Mouse (Mus musculus) MEL (cell line): ENCODE data around the gene Pstpip1. TPM values are rescaled to one million over a fixed set of nuclear protein-coding genes. Genes with fewer than 3 reads are reported as not detected.

Experiments used
- DNase-seq: peaks from one replicate; pipeline ENCODE4 v3.0.0; 2011; ENCODE audit warnings: low read depth, low spot score
- H3K27ac ChIP-seq: 2 replicates; pipeline ENCODE4 v1.5.1; 2012; ENCODE audit warnings: low read depth, mild to moderate bottlenecking, control low read depth, low read length, moderate library complexity; ENCODE audit not compliant: control insufficient read depth
- H3K27me3 ChIP-seq, 2 experiments: fragments of 150-350 bp in 1 of 2; sonication (generic) in 1 of 2; 2 replicates each; pipeline ENCODE4 v1.6.1; 2012; ENCODE audit warnings: low read length in 2 of 2, mild to moderate bottlenecking in 2 of 2, improper control_type of control experiment in 1 of 2, moderate library complexity in 1 of 2; ENCODE audit not compliant: insufficient read depth in 2 of 2, control insufficient read depth in 1 of 2
- H3K36me3 ChIP-seq, 2 experiments: 2 replicates each; pipeline ENCODE4 v1.6.1; 2012 to 2014; ENCODE audit warnings: low read length in 2 of 2, improper control_type of control experiment in 1 of 2, inconsistent platforms in 1 of 2, mild to moderate bottlenecking in 1 of 2; ENCODE audit not compliant: insufficient read depth in 2 of 2, control insufficient read depth in 1 of 2
- H3K4me1 ChIP-seq, 2 experiments: fragments of 150-350 bp in 1 of 2; sonication (generic) in 1 of 2; 2 replicates each; pipeline ENCODE4 v1.6.1; 2012; ENCODE audit warnings: low read length in 2 of 2, improper control_type of control experiment in 1 of 2, mild to moderate bottlenecking in 1 of 2; ENCODE audit not compliant: insufficient read depth in 2 of 2, control insufficient read depth in 1 of 2
- H3K4me3 ChIP-seq, 2 experiments: fragments of 150-350 bp in 1 of 2; sonication (generic) in 1 of 2; 2 replicates each; pipeline ENCODE4 v1.5.1; 2012; ENCODE audit warnings: low read depth in 2 of 2, low read length in 2 of 2, mild to moderate bottlenecking in 2 of 2, moderate library complexity in 2 of 2, control low read depth in 1 of 2, improper control_type of control experiment in 1 of 2; ENCODE audit not compliant: control insufficient read depth in 1 of 2, insufficient read depth in 1 of 2
- H3K79me2 ChIP-seq: 2 replicates; pipeline ENCODE4 v1.6.1; 2012; ENCODE audit warnings: mild to moderate bottlenecking, low read length, moderate library complexity; ENCODE audit not compliant: control insufficient read depth, poor library complexity, insufficient read depth
- H3K9ac ChIP-seq: 2 replicates; pipeline ENCODE4 v1.6.1; 2012; ENCODE audit warnings: low read depth, mild to moderate bottlenecking, control low read depth, low read length, moderate library complexity; ENCODE audit not compliant: control insufficient read depth, poor library complexity, severe bottlenecking
- H3K9me3 ChIP-seq: fragments of 150-350 bp; sonication (generic); replicated peaks from 2 replicates; pipeline ENCODE4 v1.6.1; 2012; ENCODE audit warnings: mild to moderate bottlenecking, low read length, improper control_type of control experiment, moderate library complexity; ENCODE audit not compliant: insufficient read depth
- CHD1 ChIP-seq: IDR thresholded peaks from 2 replicates; pipeline ENCODE4 v1.6.1; 2012; ENCODE audit warnings: low read depth, mild to moderate bottlenecking, inconsistent platforms, low read length, improper control_type of control experiment
- CTCF ChIP-seq, 3 experiments: IDR thresholded peaks in 2 of 3; conservative IDR thresholded peaks in 1 of 3; 2 replicates each; pipeline ENCODE4 v1.5.1; 2011 to 2012; ENCODE audit warnings: low read length in 3 of 3, low read depth in 2 of 3, mild to moderate bottlenecking in 2 of 3, improper control_type of control experiment in 1 of 3, inconsistent platforms in 1 of 3, mixed read lengths in 1 of 3, moderate library complexity in 1 of 3; ENCODE audit not compliant: control insufficient read depth in 1 of 3, insufficient read depth in 1 of 3, poor library complexity in 1 of 3, severe bottlenecking in 1 of 3
- GABPA ChIP-seq: IDR thresholded peaks from 2 replicates; pipeline ENCODE4 v1.6.1; 2012; ENCODE audit warnings: low read depth, mild to moderate bottlenecking, inconsistent platforms, low read length, improper control_type of control experiment, moderate library complexity
- GATA1 ChIP-seq: IDR thresholded peaks from 2 replicates; pipeline ENCODE4 v1.6.1; 2011; ENCODE audit warnings: low read depth, low read length, improper control_type of control experiment
- HCFC1 ChIP-seq: IDR thresholded peaks from 2 replicates; pipeline ENCODE4 v1.6.1; 2012; ENCODE audit warnings: low read depth, mild to moderate bottlenecking, inconsistent platforms, low read length, improper control_type of control experiment, moderate library complexity
- JUND ChIP-seq: IDR thresholded peaks from 2 replicates; pipeline ENCODE4 v1.6.1; 2011; ENCODE audit warnings: low read depth, mild to moderate bottlenecking, improper control_type of control experiment, low read length
- MAX ChIP-seq: IDR thresholded peaks from 2 replicates; pipeline ENCODE4 v1.6.1; 2011; ENCODE audit warnings: low read length, improper control_type of control experiment
- MAZ ChIP-seq: IDR thresholded peaks from 2 replicates; pipeline ENCODE4 v1.6.1; 2012; ENCODE audit warnings: low read depth, mild to moderate bottlenecking, inconsistent platforms, low read length, improper control_type of control experiment
- MYB ChIP-seq: IDR thresholded peaks from 2 replicates; pipeline ENCODE4 v1.6.1; 2011; ENCODE audit warnings: mild to moderate bottlenecking, low read depth, low read length, improper control_type of control experiment
- NELFE ChIP-seq: IDR thresholded peaks from 2 replicates; pipeline ENCODE4 v1.6.1; 2011; ENCODE audit warnings: low read depth, low read length, improper control_type of control experiment
- POLR2AphosphoS2 ChIP-seq: IDR thresholded peaks from 2 replicates; pipeline ENCODE4 v1.6.1; 2011; ENCODE audit warnings: low read length, improper control_type of control experiment
- POLR2AphosphoS5 ChIP-seq: IDR thresholded peaks from 2 replicates; pipeline ENCODE4 v1.6.1; 2012; ENCODE audit warnings: low read depth, borderline replicate concordance, mild to moderate bottlenecking, inconsistent platforms, low read length, moderate library complexity, mixed read lengths
- SMC3 ChIP-seq: IDR thresholded peaks from 2 replicates; pipeline ENCODE4 v1.6.1; 2011; ENCODE audit warnings: low read depth, low read length, improper control_type of control experiment
- TBP ChIP-seq: IDR thresholded peaks from 2 replicates; pipeline ENCODE4 v1.8.0; 2011; ENCODE audit warnings: low read depth, low read length, improper control_type of control experiment
- UBTF ChIP-seq: IDR thresholded peaks from 2 replicates; pipeline ENCODE4 v1.6.1; 2012; ENCODE audit warnings: low read depth, mild to moderate bottlenecking, inconsistent platforms, low read length, improper control_type of control experiment, moderate library complexity, borderline replicate concordance; ENCODE audit not compliant: insufficient read depth
- USF1 ChIP-seq: IDR thresholded peaks from 2 replicates; pipeline ENCODE4 v1.6.1; 2014; ENCODE audit warnings: low read depth, mild to moderate bottlenecking, inconsistent platforms, low read length, improper control_type of control experiment, moderate library complexity
- USF2 ChIP-seq, 2 experiments: IDR thresholded peaks; 2 replicates each; pipeline ENCODE4 v1.6.1; 2011 to 2012; ENCODE audit warnings: improper control_type of control experiment in 2 of 2, low read length in 2 of 2, borderline replicate concordance in 1 of 2, inconsistent platforms in 1 of 2, low read depth in 1 of 2, mild to moderate bottlenecking in 1 of 2; ENCODE audit not compliant: insufficient read depth in 1 of 2
- ZKSCAN1 ChIP-seq: IDR thresholded peaks from 2 replicates; pipeline ENCODE4 v1.6.1; 2012; ENCODE audit warnings: low read depth, mild to moderate bottlenecking, inconsistent platforms, low read length, improper control_type of control experiment, moderate library complexity
- ZMIZ1 ChIP-seq: IDR thresholded peaks from 2 replicates; pipeline ENCODE4 v1.6.1; 2012; ENCODE audit warnings: low read depth, mild to moderate bottlenecking, inconsistent platforms, low read length, improper control_type of control experiment, moderate library complexity
- polyA plus RNA-seq, 2 experiments: library from polyadenylated mRNA; stranded (reverse) in 1 of 2; unstranded in 1 of 2; fragments of >175 nt in 1 of 2; fragments of >200 nt in 1 of 2; gene quantifications; 2 replicates each; pipeline versions ENCODE4 v1.2.1 to v1.2.4; 2012; ENCODE audit warnings: low replicate concordance in 2 of 2, low read depth in 1 of 2; ENCODE audit not compliant: insufficient read length in 2 of 2, insufficient read depth in 1 of 2, missing spikeins in 1 of 2
- total RNA-seq: library from RNA; depleted of rRNA; stranded (reverse); fragments of 300-350 nt; gene quantifications from 2 replicates; pipeline ENCODE4 v1.2.3, GENCODE M21; 2012

The Pstpip1 gene
- total and polyA plus RNA-seq, 3 experiments: 0.04 to 0.22 TPM; not detected in 1

DNA sequence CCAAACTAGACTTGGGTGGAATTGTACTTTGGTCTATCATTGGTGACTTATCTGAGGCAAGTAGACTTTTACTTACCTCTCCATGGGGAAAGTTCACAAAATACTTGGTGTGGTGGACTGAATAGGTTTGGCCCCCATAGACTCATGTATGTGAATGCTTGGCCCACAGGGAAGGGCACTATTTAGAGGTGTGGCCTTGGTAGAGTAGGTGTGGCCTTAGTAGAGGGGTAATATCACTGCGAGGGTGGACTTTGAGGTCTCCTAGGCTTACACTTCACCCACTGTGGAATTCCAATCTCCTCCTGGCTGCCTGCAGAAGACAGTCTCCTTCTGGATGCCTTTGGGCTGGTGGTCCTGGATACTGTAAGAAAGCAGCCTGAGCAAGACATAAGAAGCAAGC, 21.1 kb upstream of the Pstpip1 start:
- H3K4me1 ChIP-seq: no peaks in the 10 kb centered on the region
- no peak for DNase-seq
- H3K79me2 ChIP-seq: no peaks in the 10 kb centered on the region
- TF ChIP-seq NELFE (no peak), CTCF (IDR thresholded peaks at IDR 0.05 in 2 of 3, conservative IDR thresholded peaks at IDR 0.05 in 1 of 3; ENCODE audit: control insufficient read depth in 1 of 3, insufficient read depth in 1 of 3, low read depth in 2 of 3, low read length in 3 of 3, poor library complexity in 1 of 3, severe bottlenecking in 1 of 3) (no peak)
- H3K9me3 ChIP-seq: no peaks in the 10 kb centered on the region
- H3K27me3 ChIP-seq: no peaks in the 10 kb centered on the region
- H3K27ac ChIP-seq: no peak overlapping the region
- H3K36me3 ChIP-seq: peaks cover 0 to 2% of the 10 kb centered on the region in 2 experiments; a peak in 1 of 4 replicates
- H3K9ac ChIP-seq: no peak overlapping the region
- no peak overlapping the region for H3K4me3 ChIP-seq

DNA sequence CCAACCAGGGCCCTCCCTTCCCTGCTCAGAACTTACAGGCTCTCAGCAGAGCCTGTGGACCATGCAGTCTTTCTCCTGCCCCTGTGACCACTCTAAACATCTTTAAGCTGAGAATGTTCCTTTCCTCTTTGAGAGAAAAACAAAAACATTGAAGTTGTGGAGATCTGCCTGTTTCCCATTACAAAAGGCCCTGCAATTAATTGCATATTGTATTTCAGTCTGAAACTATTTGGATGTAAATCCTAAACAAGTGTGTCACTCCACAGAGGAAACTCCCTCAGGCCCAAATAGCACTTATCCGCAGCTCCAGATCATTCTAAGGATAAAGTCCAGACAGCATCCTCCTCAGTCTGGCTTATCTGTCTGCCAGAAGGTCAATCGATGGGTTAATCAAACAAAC, 16.9 kb upstream of the Pstpip1 start:
- TF ChIP-seq GATA1 (no peak), USF1 (no peak), MYB (no peak), HCFC1 (no peak), JUND (no peak), TBP (no peak), CHD1 (no peak), UBTF (no peak), POLR2AphosphoS5 (no peak), GABPA (no peak), MAX (no peak), USF2 (IDR thresholded peaks at IDR 0.05; ENCODE audit: borderline replicate concordance in 1 of 2, insufficient read depth in 1 of 2, low read depth in 1 of 2, low read length in 2 of 2) (no peak), SMC3 (no peak), MAZ (no peak), ZMIZ1 (no peak), POLR2AphosphoS2 (no peak), ZKSCAN1 (no peak)
- no peaks in the 10 kb centered on the region for H3K9me3 ChIP-seq
- H3K36me3 ChIP-seq: peaks cover 0 to 2% of the 10 kb centered on the region in 2 experiments; a peak in 1 of 4 replicates
- H3K27me3 ChIP-seq: no peaks in the 10 kb centered on the region
- no peaks in the 10 kb centered on the region for H3K79me2 ChIP-seq
- no peak for DNase-seq
- no peak overlapping the region for H3K4me3 ChIP-seq
- H3K9ac ChIP-seq: no peak overlapping the region
- H3K27ac ChIP-seq: no peak overlapping the region
- H3K4me1 ChIP-seq: peaks cover 0 to 3% of the 10 kb centered on the region in 2 experiments; a peak in 1 of 4 replicates
